Mouse (Mus musculus): ENCODE measurements around the gene Ccdc47. TPM values are rescaled to one million over a fixed set of nuclear protein-coding genes. Genes with fewer than 3 reads are reported as not detected.
"Not testable (repeated sequence)": the region's sequence is repeated elsewhere in the genome, so short reads cannot be mapped to it uniquely, and the experiment has no call there.

Gene Ccdc47
- polyA plus RNA-seq, 1 experiment: 21.5 TPM

DNA sequence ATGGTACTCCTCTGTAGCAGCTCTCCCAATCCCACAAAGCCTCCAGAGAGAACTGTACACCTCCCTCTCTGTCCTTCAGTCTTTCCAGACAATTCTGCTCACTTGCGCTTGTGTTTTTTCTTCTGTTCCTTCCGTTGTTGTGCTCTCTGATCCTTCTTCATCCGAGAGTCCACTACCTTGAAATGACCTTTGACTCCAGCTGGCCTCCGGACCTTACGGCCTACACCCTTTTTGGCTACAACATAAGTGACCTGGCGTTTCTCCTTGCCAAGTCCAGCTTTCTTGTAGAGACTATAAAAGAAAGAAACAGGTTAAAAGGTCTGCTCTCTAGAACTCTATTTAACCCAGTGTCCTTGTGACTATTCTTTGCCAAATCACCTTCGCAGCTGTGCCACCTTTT lies 33.2 kb upstream of the Ccdc47 start:
- WGBS: 84% methylated on average over 7 of the region's 7 CpGs
- Histone ChIP-seq H3K4me1 (ENCODE audit: control insufficient read depth, insufficient read depth, low read length) (no peaks in the 10 kb centered on the region), H3K4me3 (replicated peaks; ENCODE audit: extremely low read depth, low read depth, low read length) (no peak overlapping the region)
- TF ChIP-seq POLR2A (IDR thresholded peaks at IDR 0.05; ENCODE audit: borderline replicate concordance, extremely low read depth, low read depth, low read length) (no peak), CTCF (IDR thresholded peaks at IDR 0.05; ENCODE audit: insufficient read depth, low read length) (no peak)
- no peak for DNase-seq

DNA sequence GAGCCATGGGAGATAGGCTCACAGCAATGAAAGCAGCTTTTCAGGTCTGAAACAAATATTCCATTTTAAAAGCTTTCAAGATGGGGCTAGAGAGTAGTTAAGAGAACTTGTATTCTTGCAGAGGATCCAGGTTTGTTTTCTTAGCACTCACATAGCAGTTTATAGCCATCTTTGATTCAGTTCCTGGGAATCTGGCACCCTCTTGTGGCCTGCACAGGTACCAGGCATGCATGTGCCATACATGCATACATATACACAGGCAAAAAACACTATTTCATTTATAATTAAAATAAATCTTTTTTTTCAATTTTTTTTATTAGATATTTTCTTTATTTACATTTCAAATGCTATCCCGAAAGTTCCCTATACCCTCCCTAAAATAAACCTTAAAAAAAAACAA lies 30.7 kb upstream of the Ccdc47 start:
- DNase-seq: no peak
- Histone ChIP-seq H3K4me1 (ENCODE audit: control insufficient read depth, insufficient read depth, low read length) (no peaks in the 10 kb centered on the region), H3K4me3 (replicated peaks; ENCODE audit: extremely low read depth, low read depth, low read length) (no peak overlapping the region)
- WGBS: 95% methylated on average over 1 of the region's 1 CpGs
- TF ChIP-seq CTCF (IDR thresholded peaks at IDR 0.05; ENCODE audit: insufficient read depth, low read length) (peak; percentile 29; the same call in 1 of the 2 replicates), POLR2A (IDR thresholded peaks at IDR 0.05; ENCODE audit: borderline replicate concordance, extremely low read depth, low read depth, low read length) (no peak)

DNA sequence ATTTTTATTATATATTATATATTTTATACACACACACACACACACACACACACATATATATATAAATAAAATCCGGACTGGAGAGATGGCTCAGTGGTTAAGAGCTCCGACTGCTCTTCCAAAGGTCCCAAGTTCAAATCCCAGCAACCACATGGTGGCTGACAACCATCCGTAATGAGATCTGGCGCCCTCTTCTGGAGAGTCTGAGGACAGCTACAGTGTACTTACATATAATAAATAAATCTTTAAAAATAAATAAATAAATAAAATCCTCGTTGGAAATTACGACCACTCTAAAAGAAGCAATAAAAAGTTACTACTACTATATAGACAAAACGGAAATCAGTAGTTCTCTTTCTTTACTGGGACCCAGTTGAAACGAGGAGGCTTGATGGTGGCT lies 17.8 kb upstream of the Ccdc47 start:
- WGBS: 81% methylated on average over 8 of the region's 8 CpGs
- not testable (repeated sequence) for H3K4me3 ChIP-seq (replicated peaks; ENCODE audit: extremely low read depth, low read depth, low read length); DNase-seq; H3K4me1 ChIP-seq (ENCODE audit: control insufficient read depth, insufficient read depth, low read length)

DNA sequence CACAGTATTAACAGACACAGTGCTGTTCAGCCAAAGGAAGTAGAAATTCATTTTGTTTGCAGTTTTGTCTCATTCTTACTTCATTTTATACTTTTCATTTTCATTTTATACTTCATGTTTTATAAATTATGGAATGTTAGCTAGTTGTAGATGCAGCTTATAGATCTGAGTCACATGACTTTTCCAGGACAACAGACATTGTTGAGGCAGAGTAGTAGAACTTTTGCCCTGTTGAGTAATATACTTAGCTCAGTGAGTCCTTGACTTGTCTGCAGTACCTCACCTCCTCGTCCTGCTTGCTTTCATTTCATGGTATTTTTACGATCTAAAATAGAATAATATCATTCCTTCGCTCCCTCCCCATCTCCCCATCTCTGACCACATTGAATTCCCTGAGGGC lies 4.5 kb upstream of the Ccdc47 start:
- WGBS: 73% methylated on average over 3 of the region's 3 CpGs
- TF ChIP-seq POLR2A (IDR thresholded peaks at IDR 0.05; ENCODE audit: borderline replicate concordance, extremely low read depth, low read depth, low read length) (no peak), CTCF (IDR thresholded peaks at IDR 0.05; ENCODE audit: insufficient read depth, low read length) (no peak)
- no peak for DNase-seq
- Histone ChIP-seq H3K4me1 (ENCODE audit: control insufficient read depth, insufficient read depth, low read length) (peaks cover 9% of the 10 kb centered on the region), H3K4me3 (replicated peaks; ENCODE audit: extremely low read depth, low read depth, low read length) (no peak overlapping the region)

DNA sequence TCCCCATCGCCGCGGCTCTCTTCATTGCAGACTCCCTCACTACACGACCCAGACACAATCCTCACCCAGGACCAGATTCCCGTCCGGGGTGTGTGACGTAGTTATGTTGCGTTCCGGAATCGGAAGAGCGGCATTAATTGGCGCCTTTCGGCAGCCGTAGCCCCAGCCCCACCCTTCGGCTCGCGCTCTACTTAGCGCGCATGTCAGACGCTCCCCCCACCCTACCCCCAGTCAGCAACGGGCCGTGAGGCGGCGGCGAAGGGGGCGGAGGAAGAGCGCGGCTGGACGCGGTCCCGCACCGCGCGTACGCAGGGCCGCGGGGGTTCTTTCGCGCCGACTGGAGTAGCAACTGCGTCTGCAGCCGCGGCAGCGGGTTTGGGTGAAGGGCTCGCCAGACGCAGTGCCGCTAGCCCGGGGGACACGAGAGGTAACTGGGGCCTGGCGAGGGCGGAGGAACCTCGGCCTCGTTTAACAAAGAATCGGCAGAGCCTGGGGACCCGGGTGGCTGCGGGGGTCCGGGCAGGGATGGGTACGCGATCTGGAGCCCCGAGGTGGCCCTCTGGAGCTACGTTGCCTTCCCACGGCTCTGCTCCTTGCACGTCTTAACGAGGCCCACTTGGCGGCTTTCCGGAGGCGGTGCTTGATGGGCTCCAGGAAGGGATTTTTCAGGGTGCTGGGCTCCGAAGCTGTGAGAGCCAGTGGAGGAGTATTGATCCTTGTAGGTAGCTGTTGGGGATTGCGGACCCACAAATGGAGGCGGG lies 766 bp upstream of the Ccdc47 start, which contains the start of gene Ddx42:
Gene Ddx42, plus strand, starts transcription at position 197 of the 761 bp plus-strand sequence.
- under 1% methylated on average over 70 of the region's 70 CpGs for WGBS
- TF ChIP-seq POLR2A (IDR thresholded peaks at IDR 0.05; ENCODE audit: borderline replicate concordance, extremely low read depth, low read depth, low read length): peak; percentile 66; the same call in 1 of the 2 replicates
- no peak for TF ChIP-seq CTCF (IDR thresholded peaks at IDR 0.05; ENCODE audit: insufficient read depth, low read length)
- peak; percentile 87 for DNase-seq
- Histone ChIP-seq H3K4me3 (replicated peaks; ENCODE audit: extremely low read depth, low read depth, low read length) (peak within 1 kb of the TSS; percentile 93), H3K4me1 (ENCODE audit: control insufficient read depth, insufficient read depth, low read length) (peaks cover 5% of the 10 kb centered on the region)

DNA sequence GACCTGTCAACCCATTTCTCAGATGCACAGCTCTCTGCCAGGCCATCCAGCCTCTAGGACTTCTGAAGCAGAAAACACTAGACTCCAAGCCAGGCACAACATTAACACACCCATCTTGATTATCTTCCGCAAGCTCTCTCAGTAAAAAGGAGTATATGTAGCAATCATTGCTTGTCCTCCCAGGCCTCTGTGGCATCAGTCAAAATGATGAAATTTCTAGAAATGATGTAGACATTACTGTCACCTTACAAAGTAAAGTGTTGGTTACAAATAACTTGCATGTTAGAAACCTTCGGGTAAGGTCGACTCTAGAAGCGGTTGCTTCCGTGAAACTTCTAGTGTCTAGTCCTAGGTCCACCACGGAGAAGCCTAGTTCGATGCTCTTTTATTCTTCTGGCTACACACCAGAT lies 689 bp downstream of the Ccdc47 start:
- Histone ChIP-seq H3K4me1 (ENCODE audit: control insufficient read depth, insufficient read depth, low read length) (peaks cover 5% of the 10 kb centered on the region), H3K4me3 (replicated peaks; ENCODE audit: extremely low read depth, low read depth, low read length) (peak overlapping the region; percentile 93)
- TF ChIP-seq POLR2A (IDR thresholded peaks at IDR 0.05; ENCODE audit: borderline replicate concordance, extremely low read depth, low read depth, low read length) (no peak), CTCF (IDR thresholded peaks at IDR 0.05; ENCODE audit: insufficient read depth, low read length) (no peak)
- DNase-seq: no peak
- 13% methylated on average over 7 of the region's 7 CpGs for WGBS

DNA sequence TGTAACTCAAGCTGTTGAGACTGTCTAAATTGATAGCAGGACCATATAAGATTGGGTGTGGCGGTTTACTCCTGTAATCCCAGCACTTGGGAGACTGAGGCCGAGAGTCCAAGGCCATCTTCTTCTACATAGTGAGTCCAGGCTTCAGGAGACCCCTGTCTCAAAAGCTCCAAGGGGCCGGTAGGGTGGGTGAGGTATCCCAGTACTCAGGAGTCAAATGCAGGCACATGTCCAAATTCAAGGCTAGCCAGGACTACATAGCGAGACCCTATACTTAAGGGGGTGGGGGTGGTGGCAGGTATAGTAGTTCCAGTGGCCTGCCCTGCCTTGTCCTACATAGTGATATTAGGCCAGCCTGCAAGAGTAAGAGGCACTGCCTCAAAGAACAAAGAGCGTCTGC lies 1.3 kb downstream of the Ccdc47 start:
- peaks cover 5% of the 10 kb centered on the region for H3K4me1 ChIP-seq (ENCODE audit: control insufficient read depth, insufficient read depth, low read length)
- TF ChIP-seq POLR2A (IDR thresholded peaks at IDR 0.05; ENCODE audit: borderline replicate concordance, extremely low read depth, low read depth, low read length): no peak
- no peak for TF ChIP-seq CTCF (IDR thresholded peaks at IDR 0.05; ENCODE audit: insufficient read depth, low read length)
- 71% methylated on average over 5 of the region's 5 CpGs for WGBS
- no peak overlapping the region for H3K4me3 ChIP-seq (replicated peaks; ENCODE audit: extremely low read depth, low read depth, low read length)
- no peak for DNase-seq

DNA sequence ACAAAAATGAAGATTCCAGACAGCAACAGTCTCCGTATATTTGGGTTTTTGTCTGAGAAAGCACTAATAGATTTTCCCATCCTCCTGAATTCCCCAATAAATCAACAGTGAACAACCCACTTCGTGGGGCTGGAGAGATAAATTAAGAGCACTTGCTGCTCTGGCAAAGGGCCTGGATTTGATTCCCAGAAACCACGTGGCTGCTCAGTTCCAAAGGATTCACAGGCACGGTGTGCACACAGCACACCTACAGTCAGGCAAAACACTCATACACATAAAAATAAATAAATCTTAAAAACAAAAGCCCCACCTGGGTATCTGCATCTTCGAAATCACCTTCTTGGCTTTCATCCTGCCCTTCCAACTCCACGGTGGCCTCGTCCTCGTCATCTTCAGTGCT lies 3.4 kb downstream of the Ccdc47 start:
- no peak overlapping the region for H3K4me3 ChIP-seq (replicated peaks; ENCODE audit: extremely low read depth, low read depth, low read length)
- DNase-seq: no peak

DNA sequence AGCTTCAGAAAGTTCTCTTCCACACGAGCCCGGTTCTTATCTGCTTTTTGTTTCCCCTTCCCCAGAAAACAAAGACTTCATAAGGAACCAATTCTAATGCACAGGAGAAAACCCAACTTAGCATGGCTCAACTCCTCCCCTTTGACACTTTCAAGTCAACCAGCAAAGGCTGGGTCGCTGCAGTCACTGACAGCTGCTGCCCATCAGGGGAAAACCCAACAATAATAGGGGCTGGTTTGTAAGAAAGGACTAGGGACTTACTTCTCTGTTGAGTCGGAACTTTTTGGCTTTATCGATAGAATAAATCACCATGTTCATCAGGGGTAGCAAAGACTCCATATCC lies 14.1 kb downstream of the Ccdc47 start, which contains the start of gene Strada:
Gene Strada, minus strand, starts transcription at position 46 of the 343 bp plus-strand sequence.
- TF ChIP-seq POLR2A (IDR thresholded peaks at IDR 0.05; ENCODE audit: borderline replicate concordance, extremely low read depth, low read depth, low read length): no peak
- TF ChIP-seq CTCF (IDR thresholded peaks at IDR 0.05; ENCODE audit: insufficient read depth, low read length): no peak
- Histone ChIP-seq H3K4me1 (ENCODE audit: control insufficient read depth, insufficient read depth, low read length) (no peaks in the 10 kb centered on the region), H3K4me3 (replicated peaks; ENCODE audit: extremely low read depth, low read depth, low read length) (no peak within 1 kb of the TSS)
- WGBS: 46% methylated on average over 5 of the region's 5 CpGs
- no peak for DNase-seq

More for the DNA sequence above, 3.4 kb downstream of the Ccdc47 start:
- WGBS: 70% methylated on average over 8 of the region's 8 CpGs
- peaks cover 2% of the 10 kb centered on the region for H3K4me1 ChIP-seq (ENCODE audit: control insufficient read depth, insufficient read depth, low read length)
- TF ChIP-seq POLR2A (IDR thresholded peaks at IDR 0.05; ENCODE audit: borderline replicate concordance, extremely low read depth, low read depth, low read length): no peak
- no peak for TF ChIP-seq CTCF (IDR thresholded peaks at IDR 0.05; ENCODE audit: insufficient read depth, low read length)
